Mouse (Mus musculus) frontal cortex, postnatal 10 days (tissue): Measurements from ENCODE around the gene Col4a4.

Source experiments
- DNase-seq, 2 experiments: peaks; one replicate each; pipeline ENCODE4 v3.0.0; 2022; ENCODE audit warnings: low spot score in 2 of 2, mixed read lengths in 1 of 2

Gene Col4a4

DNA sequence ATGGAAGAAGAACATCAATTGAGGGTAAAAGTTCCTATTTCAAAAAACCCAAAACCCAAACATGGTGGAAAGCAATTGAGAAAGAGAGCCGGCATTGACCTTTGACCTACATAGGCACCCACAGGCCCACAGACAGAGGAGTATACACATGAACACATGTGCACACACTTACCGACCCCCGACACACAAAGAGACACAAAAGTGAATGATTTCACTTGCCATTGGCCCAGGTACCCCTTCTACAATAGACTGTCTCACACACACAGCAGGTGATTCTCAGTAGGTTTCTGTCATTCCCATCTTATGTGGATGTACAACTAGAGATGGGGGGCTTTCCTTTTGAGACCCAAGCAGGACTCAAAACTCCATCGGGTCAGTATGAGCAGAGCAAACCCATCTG, 110.8 kb downstream of the Col4a4 start:
- no peak for DNase-seq

- DNase-seq = no peak
Observed at GRCm38 (mm10) chr1:82475254-82475653, 111.4 kb downstream of the Col4a4 start.

DNA sequence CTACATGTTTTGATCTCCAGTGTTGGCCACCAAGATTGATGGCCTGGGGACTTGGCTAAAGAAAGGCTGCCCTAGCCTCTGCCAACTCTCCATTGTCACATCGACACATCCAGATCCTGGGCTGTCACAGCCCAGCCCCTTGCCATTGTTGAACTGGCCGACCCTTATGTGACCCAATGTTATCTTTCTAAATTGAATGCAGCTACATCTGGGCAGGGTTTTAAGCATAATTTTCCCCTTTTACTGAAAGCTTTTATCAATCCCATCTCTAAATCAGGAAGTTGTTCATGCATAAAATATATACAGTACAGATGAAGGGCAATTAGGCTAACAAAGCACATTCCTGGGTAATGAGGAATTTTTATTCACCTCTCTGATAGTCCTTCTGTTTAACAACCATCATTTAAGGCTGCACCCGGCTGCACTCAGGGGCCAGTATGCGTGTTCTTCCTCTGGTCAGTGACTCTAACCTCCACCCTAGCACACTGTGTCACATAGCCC, 112.1 kb downstream of the Col4a4 start:
- no peak for DNase-seq

GRCm38 (mm10) chr1:82473467-82473866, 113.2 kb downstream of the Col4a4 start:
- no peak for DNase-seq

DNA sequence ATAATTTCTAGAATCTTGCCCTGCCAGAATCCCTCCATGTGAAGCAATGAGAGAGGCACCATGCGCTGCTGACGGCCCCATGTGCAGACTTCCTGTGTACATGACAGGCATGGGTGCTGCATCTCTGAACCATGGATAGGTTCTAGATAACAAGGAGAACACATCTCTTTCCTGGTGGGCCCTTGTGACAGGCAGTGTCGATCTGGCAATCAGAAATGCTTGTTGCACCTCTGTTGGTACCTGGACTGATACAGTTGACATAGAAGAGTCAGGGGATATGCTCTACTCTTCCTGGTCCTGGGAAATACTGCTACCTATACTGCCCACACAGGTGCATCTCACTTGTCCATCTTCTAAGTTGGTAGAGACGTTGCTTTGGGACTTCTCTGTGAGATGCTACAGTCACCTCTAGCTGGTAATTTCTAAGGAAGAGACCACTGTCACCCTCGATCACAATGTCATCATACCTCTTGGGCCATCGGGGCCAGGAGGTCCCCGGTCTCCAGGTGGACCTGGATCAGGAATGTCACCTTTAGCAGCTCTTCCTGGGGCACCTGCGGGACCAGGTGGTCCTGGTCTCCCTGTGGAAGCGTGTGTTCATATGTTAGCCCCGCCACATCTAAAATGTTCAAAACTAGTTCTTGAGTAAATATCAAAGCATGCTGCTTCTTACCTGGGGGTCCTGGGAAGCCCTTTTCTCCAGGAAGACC, 116.0 kb downstream of the Col4a4 start:
- DNase-seq = no peak

DNA sequence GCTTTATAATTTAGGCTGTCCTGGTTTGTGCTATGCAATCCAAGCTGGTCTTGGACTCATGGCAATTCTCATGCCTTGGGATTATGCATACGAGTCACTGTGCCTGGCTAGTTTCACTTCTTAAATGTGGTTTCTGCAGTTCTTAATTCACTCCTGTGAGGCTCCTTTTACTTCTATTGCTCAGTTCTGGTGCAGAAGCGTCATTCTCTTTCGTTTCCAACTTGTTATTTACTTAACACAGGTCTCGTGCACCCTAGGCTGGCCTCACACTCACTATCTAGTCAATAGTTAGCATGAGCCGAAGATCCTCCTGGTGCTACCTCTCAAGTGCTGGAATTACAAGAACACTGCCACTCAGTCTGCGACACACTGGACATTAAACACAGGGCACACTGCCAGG, 117.8 kb downstream of the Col4a4 start:
- DNase-seq = no peak

- no peak for DNase-seq
Observed at GRCm38 (mm10) chr1:82465321-82465853, 121.3 kb downstream of the Col4a4 start.

GRCm38 (mm10) chr1:82461041-82461440, 125.6 kb downstream of the Col4a4 start:
- no peak for DNase-seq

GRCm38 (mm10) chr1:82459926-82460325, 126.7 kb downstream of the Col4a4 start:
- no peak for DNase-seq

DNA sequence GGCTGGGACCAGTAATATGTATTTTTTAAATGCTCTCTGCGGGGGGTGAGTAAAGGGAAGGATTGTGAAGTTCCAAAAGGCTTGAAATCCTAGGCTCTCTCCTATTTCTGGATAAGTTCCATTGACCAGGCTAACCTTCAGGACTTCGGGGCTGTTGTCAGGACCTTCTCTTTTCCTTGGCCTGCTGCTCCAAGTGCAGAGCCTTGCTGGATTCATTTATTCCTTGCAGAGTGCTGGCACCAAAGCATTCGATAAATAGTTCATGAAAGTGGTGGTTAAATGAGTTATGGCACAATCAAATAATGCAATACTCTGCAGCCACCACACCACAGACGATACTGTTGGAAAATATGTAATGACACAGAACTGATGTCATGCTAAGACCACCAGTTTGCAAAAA, 127.3 kb downstream of the Col4a4 start:
- DNase-seq = no peak

- DNase-seq = no peak
Observed at GRCm38 (mm10) chr1:82454031-82454430, 132.6 kb downstream of the Col4a4 start.

DNA sequence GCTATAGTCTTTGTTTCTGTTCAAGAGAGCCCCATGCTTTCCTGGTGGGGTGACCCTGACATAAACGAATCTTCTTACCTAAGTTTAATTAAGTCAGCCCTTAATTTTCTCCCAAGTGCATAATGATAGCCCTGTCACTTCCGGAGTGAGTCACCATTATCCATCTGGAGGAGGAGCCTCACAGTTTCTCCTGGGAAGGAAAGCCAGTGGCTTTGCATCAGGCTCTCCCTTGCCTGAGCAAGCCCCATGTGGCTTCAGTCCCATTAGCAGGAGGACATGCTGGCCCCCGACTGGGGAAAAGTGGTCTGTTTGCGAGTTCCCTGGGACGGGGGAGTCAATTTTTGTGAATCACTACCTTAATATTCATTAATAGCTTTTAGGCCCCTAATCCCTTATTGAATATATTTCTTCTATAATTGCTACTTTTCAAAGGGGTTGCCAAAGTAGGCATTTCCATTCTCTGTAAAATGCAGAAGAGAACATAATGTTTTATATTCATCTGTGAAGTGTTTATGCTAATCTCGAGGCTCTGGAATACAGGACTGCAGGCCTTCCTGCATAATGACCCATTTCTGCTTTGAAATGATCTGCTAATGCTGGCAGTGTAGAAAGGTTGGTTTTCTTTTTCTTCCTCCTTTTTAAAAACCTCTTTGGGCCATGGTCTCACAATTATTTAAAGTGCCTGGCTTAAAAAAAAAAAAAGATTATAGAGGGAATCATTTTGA, 134.6 kb downstream of the Col4a4 start:
- no peak for DNase-seq

DNA sequence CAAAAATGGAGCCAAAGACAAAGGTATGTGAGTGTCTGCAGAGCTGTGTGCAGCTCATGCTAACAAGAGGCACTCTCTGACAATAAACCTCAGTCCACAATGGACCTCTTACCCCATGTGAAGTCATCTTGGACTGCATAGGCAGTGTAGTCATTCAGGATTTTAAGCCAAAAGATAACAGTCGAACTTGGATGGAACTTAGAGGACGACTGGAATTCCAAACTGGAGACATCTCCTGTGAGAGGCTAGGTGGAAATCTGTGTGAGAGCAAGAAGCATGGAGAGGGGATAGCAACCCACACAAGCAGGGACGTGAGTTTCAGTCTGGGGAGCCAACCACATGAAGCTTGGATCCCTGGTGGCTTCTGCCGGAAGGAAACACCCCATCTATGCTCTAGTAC, 136.8 kb downstream of the Col4a4 start:
- no peak for DNase-seq

GRCm38 (mm10) chr1:82446049-82446448, 140.6 kb downstream of the Col4a4 start:
- DNase-seq = no peak

GRCm38 (mm10) chr1:82443517-82443916, 143.1 kb downstream of the Col4a4 start:
- no peak for DNase-seq

DNA sequence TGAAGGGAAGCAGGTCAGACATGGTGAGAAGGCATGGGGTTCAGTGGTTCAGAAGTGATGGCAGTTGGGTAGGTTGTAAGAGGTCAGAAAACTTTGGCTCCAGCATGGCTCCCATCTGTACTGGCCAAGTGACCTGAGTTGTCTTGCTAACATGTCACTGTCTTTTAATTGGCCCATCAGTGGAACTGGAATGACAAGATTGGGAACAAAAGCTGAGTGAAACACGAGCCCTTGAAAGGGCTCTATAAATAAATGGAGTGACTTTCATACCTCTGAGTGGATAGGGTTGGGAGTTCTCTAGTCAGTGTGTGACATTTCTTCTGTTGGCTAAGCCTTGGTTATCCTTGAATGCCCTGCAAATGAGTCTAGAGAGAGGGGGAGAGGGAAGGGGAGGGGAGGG, 146.5 kb downstream of the Col4a4 start:
- DNase-seq = no peak

DNA sequence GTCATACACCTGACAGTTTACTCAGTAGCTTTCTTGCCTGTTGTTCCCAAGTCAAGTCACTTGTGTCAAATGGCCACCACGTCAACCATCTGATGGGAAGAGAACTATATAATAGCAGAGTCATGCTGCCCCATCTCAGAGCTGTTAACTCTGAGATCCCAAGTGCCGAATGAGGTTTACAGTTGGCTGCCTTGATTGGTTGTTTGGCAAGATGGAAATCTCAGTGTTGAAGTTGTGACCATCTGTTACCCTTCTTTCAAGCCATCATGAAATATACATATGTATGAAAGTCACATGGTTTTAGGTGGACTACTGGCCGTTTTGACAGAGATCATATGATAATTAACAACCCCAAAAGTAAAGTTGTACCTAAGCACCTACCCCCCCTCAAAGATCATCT, 149.4 kb downstream of the Col4a4 start:
- DNase-seq = no peak

DNA sequence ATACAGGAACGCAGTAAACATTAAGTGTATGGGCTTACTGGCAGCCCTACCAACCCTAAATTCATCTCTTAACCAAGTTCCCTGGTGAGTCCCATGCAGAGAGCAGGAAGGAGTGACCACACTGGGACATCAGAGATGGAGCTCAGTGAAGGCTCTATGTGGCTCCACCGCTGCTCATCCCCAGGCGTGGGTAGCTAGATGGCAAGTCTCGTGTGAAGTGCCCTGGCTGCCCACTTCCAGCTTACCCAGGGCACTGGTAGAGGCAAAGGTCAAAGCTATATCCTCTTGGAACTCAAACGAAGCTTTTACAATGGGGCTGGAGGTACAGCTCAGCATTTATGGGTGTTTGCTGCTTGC, 153.0 kb downstream of the Col4a4 start:
- DNase-seq = no peak

DNA sequence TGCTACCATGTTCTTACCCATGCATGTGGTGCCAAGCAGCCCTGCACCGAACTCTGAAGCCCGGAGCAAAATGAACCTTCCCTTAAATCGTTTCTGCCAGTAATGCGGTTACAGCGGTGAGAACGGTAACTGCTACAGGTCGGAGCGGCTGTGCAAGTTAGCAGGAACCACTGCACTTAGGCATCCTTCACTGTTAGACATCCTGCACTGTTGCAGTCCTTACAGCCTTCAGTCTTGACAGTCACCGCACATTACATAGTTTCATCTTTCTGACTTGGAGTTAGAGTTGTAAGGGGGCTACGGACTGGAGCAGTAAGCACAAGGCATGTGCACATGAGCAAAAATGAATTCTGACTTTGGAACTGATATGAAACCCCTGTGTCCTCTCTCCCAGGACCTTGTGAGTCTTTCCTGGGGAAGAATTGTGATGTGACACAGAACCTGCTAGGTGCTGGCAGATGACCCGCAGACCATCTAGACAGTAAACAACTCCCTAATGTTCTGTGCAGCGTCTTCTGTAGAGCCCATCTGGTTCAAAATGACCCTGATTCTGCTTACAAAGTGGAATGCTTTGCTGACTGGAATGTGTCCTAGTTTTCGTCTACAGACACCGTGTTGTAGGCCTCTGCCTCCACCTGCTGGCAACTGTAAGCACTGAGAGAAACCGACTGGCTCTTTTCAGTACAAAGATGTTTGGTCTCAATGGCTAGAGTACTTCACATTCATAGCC, 153.6 kb downstream of the Col4a4 start:
- DNase-seq = peak; percentile 38 to 78

GRCm38 (mm10) chr1:82429061-82429460, 157.6 kb downstream of the Col4a4 start:
- DNase-seq = no peak

DNA sequence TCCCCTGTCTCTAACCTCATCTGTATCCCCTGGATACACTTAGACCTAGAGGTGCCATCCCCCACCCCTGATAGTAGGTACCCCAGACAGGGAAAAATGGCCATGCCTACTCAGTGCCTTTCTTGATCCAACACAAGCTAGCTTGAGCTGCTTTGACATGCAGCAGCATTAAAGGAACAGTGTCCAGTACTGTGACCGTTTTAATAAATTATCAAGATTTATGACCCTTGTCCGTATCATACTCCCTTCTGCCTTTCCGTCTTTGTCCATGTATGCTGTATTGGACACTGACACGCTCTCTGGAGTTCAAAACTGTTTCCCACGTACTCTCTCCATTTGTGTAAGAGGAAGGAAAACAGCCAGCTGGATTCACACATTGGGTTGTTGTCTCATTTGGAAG, 158.9 kb downstream of the Col4a4 start:
- DNase-seq = no peak

GRCm38 (mm10) chr1:82415641-82416040, 171.0 kb downstream of the Col4a4 start:
- DNase-seq = no peak
